Mouse (Mus musculus) forebrain, embryonic 11.5 days (tissue): ENCODE measurements around the gene Sorbs1. TPM values are rescaled to one million over a fixed set of nuclear protein-coding genes. Genes with fewer than 3 reads are reported as not detected.

Source experiments
- ATAC-seq: fragments of 200-750 bp; cut with Nextera tagmentation; replicated peaks from 2 replicates; pipeline ENCODE4 v1.8.0; 2017; ENCODE audit warnings: moderate TSS enrichment; ENCODE audit not compliant: low FRiP score
- DNase-seq: peaks from one replicate; pipeline ENCODE4 v3.0.0-alpha.2; 2017; ENCODE audit warnings: low spot score
- H3K27ac ChIP-seq: fragments of 300-500 bp; sonication (generic); 2 replicates; pipeline ENCODE4 v1.5.1; 2014; ENCODE audit warnings: low read depth, low read length
- H3K27me3 ChIP-seq: fragments of 300-500 bp; sonication (generic); 2 replicates; pipeline ENCODE4 v1.6.1; 2014; ENCODE audit warnings: mild to moderate bottlenecking, low read length, mixed read lengths; ENCODE audit not compliant: control insufficient read depth, insufficient read depth
- H3K36me3 ChIP-seq: fragments of 300-500 bp; sonication (generic); 2 replicates; pipeline ENCODE4 v1.6.1; 2014; ENCODE audit warnings: mild to moderate bottlenecking, low read length, moderate library complexity, mixed read lengths; ENCODE audit not compliant: control insufficient read depth, insufficient read depth
- H3K4me1 ChIP-seq: fragments of 300-500 bp; sonication (generic); replicated peaks from 2 replicates; pipeline ENCODE4 v1.6.1; 2014; ENCODE audit warnings: low read length, mixed read lengths; ENCODE audit not compliant: control insufficient read depth, insufficient read depth
- H3K4me2 ChIP-seq: fragments of 300-500 bp; sonication (generic); 2 replicates; pipeline ENCODE4 v1.6.1; 2014; ENCODE audit warnings: low read depth, mild to moderate bottlenecking, low read length, moderate library complexity, mixed read lengths; ENCODE audit not compliant: severe bottlenecking
- H3K4me3 ChIP-seq: fragments of 300-500 bp; sonication (generic); 2 replicates; pipeline ENCODE4 v1.5.1; 2014; ENCODE audit warnings: low read depth, low read length
- H3K9ac ChIP-seq: fragments of 300-500 bp; sonication (generic); 2 replicates; pipeline ENCODE4 v1.6.1; 2014; ENCODE audit warnings: low read length
- H3K9me3 ChIP-seq: fragments of 300-500 bp; sonication (generic); 2 replicates; pipeline ENCODE4 v1.6.1; 2016; ENCODE audit warnings: low read length, mixed read lengths; ENCODE audit not compliant: control insufficient read depth
- WGBS: fragments of 180-500 bp; shearing (Covaris S2); extraction: QIAGEN DNeasy Blood & Tissue Kit; methylation state at CpG from one replicate; pipeline ENCODE4 v1.1.7; 2014; 5-methylcytosine and 5-hydroxymethylcytosine counted together
- polyA plus RNA-seq: library from polyadenylated mRNA; unstranded; fragments of >200 nt; fragmentation: Nextera tagmentation; extraction: Ambion mirVana; gene quantifications from 2 replicates; pipeline ENCODE4 v1.2.1, GENCODE M21; 2014

The Sorbs1 gene
- polyA plus RNA-seq, 1 experiment from 2014 or later, result 66.0 TPM

GRCm38 (mm10) chr19:40511100-40511439, 2.5 kb downstream of the Sorbs1 start:
- DNase-seq (no peak), ATAC-seq (no peak)
- no peak overlapping the region for H3K27ac ChIP-seq
- peaks cover 2% of the 10 kb centered on the region; the same call in 1 of the 2 replicates for H3K4me1 ChIP-seq
- no peak overlapping the region for H3K4me2 ChIP-seq
- 79% methylated on average over 8 of the region's 8 CpGs for WGBS
- no peaks in the 10 kb centered on the region for H3K9me3 ChIP-seq
- H3K4me3 ChIP-seq, result no peak overlapping the region
- no peaks in the 10 kb centered on the region for H3K36me3 ChIP-seq
- no peak overlapping the region for H3K9ac ChIP-seq
- H3K27me3 ChIP-seq, result no peaks in the 10 kb centered on the region

DNA sequence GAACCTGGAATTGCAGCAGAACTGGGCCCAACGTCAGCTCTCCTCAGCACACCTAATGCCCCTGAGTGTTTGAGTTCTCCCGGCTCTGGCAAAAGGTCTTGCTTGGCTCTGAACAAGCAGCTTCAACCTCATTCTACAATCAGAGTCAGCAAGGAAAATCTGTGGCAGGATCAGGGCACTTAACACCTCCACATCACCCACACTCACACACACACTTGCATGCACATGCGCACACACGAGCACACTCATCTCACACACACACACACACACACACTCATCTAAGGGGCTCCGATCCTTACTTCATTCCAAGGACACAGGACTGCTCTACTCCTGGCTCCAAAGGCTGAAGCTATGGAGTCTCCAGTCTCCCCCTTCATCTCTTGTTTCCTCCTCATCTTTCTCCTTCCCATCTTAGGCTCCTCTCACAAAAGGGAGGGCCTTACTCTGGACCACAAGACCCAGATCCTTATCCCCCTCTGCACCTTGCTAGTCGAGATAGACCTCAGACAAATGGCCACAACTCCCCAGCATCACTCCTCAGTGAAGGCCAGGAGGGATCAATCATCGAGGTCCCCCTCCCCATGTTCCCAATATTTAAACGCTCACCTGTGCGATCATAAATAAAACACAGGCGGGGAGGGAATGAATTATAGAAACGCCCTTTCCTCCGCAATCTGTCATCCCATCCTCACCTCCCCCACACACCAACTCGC, 3.0 kb downstream of the Sorbs1 start:
- H3K4me2 ChIP-seq, result no peak overlapping the region
- no peak overlapping the region for H3K4me3 ChIP-seq
- H3K9ac ChIP-seq, result no peak overlapping the region
- no peaks in the 10 kb centered on the region for H3K36me3 ChIP-seq
- H3K27me3 ChIP-seq, result no peaks in the 10 kb centered on the region
- DNase-seq (no peak), ATAC-seq (no peak)
- H3K27ac ChIP-seq, result no peak overlapping the region
- H3K9me3 ChIP-seq, result no peaks in the 10 kb centered on the region
- H3K4me1 ChIP-seq, result peaks cover 2% of the 10 kb centered on the region; the same call in 1 of the 2 replicates
- WGBS, result 86% methylated on average over 13 of the region's 13 CpGs

DNA sequence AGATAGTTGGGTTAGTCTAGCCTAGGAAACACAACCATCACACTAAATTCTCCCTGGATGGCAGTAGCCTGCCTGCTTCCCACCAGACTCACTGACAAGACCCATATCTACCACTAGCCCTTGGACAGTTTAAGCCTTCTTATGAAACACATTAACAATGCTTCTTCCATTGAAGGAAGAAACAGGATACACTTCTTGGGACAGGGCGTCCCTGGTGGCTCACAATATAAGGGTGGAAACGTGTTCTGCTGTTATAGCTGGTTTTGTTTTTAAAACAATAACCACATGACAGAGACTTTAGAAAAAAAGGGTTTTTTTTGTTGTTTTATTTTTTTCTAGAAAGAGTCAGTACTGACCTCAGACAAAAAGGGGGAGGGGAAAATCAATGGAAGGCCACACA, 4.3 kb downstream of the Sorbs1 start:
- H3K36me3 ChIP-seq, result no peaks in the 10 kb centered on the region
- WGBS, result 74% methylated on average over 2 of the region's 2 CpGs
- H3K27me3 ChIP-seq, result no peaks in the 10 kb centered on the region
- no peak for DNase-seq
- H3K9me3 ChIP-seq, result no peaks in the 10 kb centered on the region
- no peak overlapping the region for H3K4me3 ChIP-seq
- H3K4me1 ChIP-seq, result peaks cover 2% of the 10 kb centered on the region; the same call in 1 of the 2 replicates
- no peak overlapping the region for H3K4me2 ChIP-seq
- no peak overlapping the region for H3K9ac ChIP-seq
- no peak overlapping the region for H3K27ac ChIP-seq
- no peak for ATAC-seq

DNA sequence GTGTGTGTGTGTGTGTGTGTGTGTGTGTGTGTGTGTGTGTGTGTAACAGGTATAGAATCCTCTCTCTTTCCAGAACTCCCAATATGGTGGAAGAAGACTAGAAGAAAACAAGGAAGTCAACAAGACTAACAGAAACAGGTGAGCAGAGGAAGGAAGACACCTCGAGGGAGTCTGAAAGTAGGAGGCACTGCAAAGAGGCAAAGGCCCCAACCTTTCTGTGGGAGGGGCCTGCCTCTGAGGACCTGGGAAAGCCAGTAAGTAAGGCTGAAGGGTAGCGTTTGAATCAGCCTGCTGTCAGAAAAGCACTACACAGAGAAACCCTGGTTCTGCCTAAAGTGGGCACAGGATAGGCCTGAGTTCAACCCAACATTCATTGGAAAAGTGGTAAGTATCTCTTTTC, 4.7 kb downstream of the Sorbs1 start:
- Histone ChIP-seq H3K4me2 (no peak overlapping the region), H3K36me3 (no peaks in the 10 kb centered on the region), H3K4me3 (no peak overlapping the region), H3K27me3 (no peaks in the 10 kb centered on the region), H3K4me1 (peaks cover 2% of the 10 kb centered on the region; the same call in 1 of the 2 replicates), H3K27ac (no peak overlapping the region), H3K9ac (no peak overlapping the region), H3K9me3 (no peaks in the 10 kb centered on the region)
- no peak for ATAC-seq
- DNase-seq, result no peak
- 57% methylated on average over 2 of the region's 2 CpGs for WGBS

DNA sequence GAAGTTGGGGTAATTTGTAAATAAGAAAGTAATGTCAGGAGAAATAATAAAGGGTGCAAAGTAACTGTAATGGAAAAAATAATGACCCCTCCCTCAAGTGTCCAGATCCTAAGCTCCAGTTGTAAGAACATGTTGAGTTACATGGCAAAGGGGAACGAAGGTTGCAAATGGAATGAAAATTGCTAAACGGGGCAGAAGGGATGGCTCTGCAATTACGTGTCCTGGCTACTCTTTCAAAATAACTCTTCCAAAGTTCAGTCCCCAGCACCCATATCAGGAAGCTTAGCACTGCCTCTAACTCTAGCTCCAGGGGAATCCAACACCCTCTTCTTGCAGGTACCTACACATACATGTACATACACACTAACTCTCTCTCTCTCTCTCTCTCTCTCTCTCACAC, 6.6 kb downstream of the Sorbs1 start:
- Histone ChIP-seq H3K4me1 (no peaks in the 10 kb centered on the region; the same call in 1 of the 2 replicates), H3K9ac (no peak overlapping the region), H3K9me3 (no peaks in the 10 kb centered on the region), H3K4me2 (no peak overlapping the region), H3K27me3 (no peaks in the 10 kb centered on the region), H3K27ac (no peak overlapping the region), H3K36me3 (no peaks in the 10 kb centered on the region), H3K4me3 (no peak overlapping the region)
- 89% methylated on average over 3 of the region's 3 CpGs for WGBS
- DNase-seq (no peak), ATAC-seq (no peak)

DNA sequence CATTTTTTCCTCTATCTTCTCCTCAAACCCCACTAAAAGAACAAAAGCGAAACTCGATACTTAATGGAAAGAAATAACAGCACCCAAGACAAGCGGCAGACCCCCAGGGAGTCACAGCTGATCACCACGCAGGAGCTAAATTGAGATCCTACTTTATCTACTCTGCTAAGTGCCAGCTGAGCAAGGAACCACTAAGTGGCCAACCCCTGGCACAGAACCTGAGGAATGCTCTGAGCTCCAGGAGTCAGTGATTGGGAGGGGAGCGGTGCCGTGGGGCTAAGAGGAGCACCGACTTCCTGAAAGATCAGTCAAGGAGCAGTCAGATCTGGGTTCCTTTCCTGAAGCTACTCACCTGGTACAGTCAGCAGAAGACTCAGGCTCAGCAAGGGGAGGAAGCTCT, 9.2 kb downstream of the Sorbs1 start:
- no peaks in the 10 kb centered on the region for H3K9me3 ChIP-seq
- H3K9ac ChIP-seq, result no peak overlapping the region
- no peak overlapping the region for H3K4me2 ChIP-seq
- H3K4me1 ChIP-seq, result no peaks in the 10 kb centered on the region
- ATAC-seq (no peak), DNase-seq (no peak)
- H3K4me3 ChIP-seq, result no peak overlapping the region
- no peaks in the 10 kb centered on the region for H3K27me3 ChIP-seq
- no peaks in the 10 kb centered on the region for H3K36me3 ChIP-seq
- WGBS, result 89% methylated on average over 7 of the region's 7 CpGs
- H3K27ac ChIP-seq, result no peak overlapping the region

- Histone ChIP-seq H3K9me3 (no peaks in the 10 kb centered on the region), H3K27me3 (no peaks in the 10 kb centered on the region), H3K9ac (no peak overlapping the region), H3K27ac (no peak overlapping the region), H3K36me3 (no peaks in the 10 kb centered on the region), H3K4me2 (no peak overlapping the region), H3K4me1 (no peaks in the 10 kb centered on the region), H3K4me3 (no peak overlapping the region)
- DNase-seq (no peak), ATAC-seq (no peak)
- WGBS, result 85% methylated on average over 11 of the region's 11 CpGs
Observed at GRCm38 (mm10) chr19:40499940-40500737, 13.4 kb downstream of the Sorbs1 start.

- no peaks in the 10 kb centered on the region for H3K27me3 ChIP-seq
- ATAC-seq (no peak), DNase-seq (no peak)
- no peak overlapping the region for H3K27ac ChIP-seq
- 89% methylated on average over 8 of the region's 8 CpGs for WGBS
- no peaks in the 10 kb centered on the region for H3K9me3 ChIP-seq
- H3K4me3 ChIP-seq, result no peak overlapping the region
- no peaks in the 10 kb centered on the region for H3K4me1 ChIP-seq
- H3K4me2 ChIP-seq, result no peak overlapping the region
- no peaks in the 10 kb centered on the region for H3K36me3 ChIP-seq
- H3K9ac ChIP-seq, result no peak overlapping the region
Observed at GRCm38 (mm10) chr19:40499141-40499540, 14.4 kb downstream of the Sorbs1 start.
